Mouse (Mus musculus) ES-E14 (cell line): ENCODE measurements around the gene Ralb. TPM values are rescaled to one million over a fixed set of nuclear protein-coding genes. Genes with fewer than 3 reads are reported as not detected.

Experiments
- DNase-seq: peaks from one replicate; pipeline ENCODE4 v3.0.0-alpha.2; 2013; ENCODE audit warnings: low read depth, low spot score
- H3K27ac ChIP-seq: 2 replicates; pipeline ENCODE4 v1.5.1; 2012; ENCODE audit warnings: low read depth, mild to moderate bottlenecking, low read length, moderate library complexity, mixed read lengths; ENCODE audit not compliant: poor library complexity, insufficient read depth, severe bottlenecking
- H3K36me3 ChIP-seq: 2 replicates; pipeline ENCODE4 v1.6.1; 2012; ENCODE audit warnings: mild to moderate bottlenecking, low read length, moderate library complexity, mixed read lengths; ENCODE audit not compliant: control insufficient read depth, poor library complexity, insufficient read depth, severe bottlenecking
- H3K4me1 ChIP-seq, 2 experiments: fragments of 150-350 bp in 1 of 2; sonication (generic) in 1 of 2; 2 replicates each; pipeline ENCODE4 v1.6.1; 2012; ENCODE audit warnings: low read length in 2 of 2, mild to moderate bottlenecking in 1 of 2, mixed read lengths in 1 of 2; ENCODE audit not compliant: control insufficient read depth in 2 of 2, insufficient read depth in 2 of 2, poor library complexity in 1 of 2
- H3K4me3 ChIP-seq, 2 experiments: fragments of 150-350 bp in 1 of 2; sonication (generic) in 1 of 2; 2 replicates each; pipeline ENCODE4 v1.5.1; 2012; ENCODE audit warnings: low read length in 2 of 2, low read depth in 1 of 2, mild to moderate bottlenecking in 1 of 2, mixed read lengths in 1 of 2; ENCODE audit not compliant: insufficient read depth in 1 of 2, poor library complexity in 1 of 2, severe bottlenecking in 1 of 2
- H3K9ac ChIP-seq: 2 replicates; pipeline ENCODE4 v1.6.1; 2012; ENCODE audit warnings: low read depth, mild to moderate bottlenecking, low read length, mixed read lengths; ENCODE audit not compliant: poor library complexity, insufficient read depth, severe bottlenecking
- H3K9me3 ChIP-seq: fragments of 150-350 bp; sonication (generic); 2 replicates; pipeline ENCODE4 v1.6.1; 2012; ENCODE audit warnings: low read depth, mild to moderate bottlenecking, low read length; ENCODE audit not compliant: control insufficient read depth, insufficient read depth
- CHD2 ChIP-seq: IDR thresholded peaks from 2 replicates; pipeline ENCODE4 v1.6.1; 2014; ENCODE audit warnings: mild to moderate bottlenecking, low read depth, low read length, inconsistent platforms
- HCFC1 ChIP-seq: IDR thresholded peaks from 2 replicates; pipeline ENCODE4 v1.6.1; 2012; ENCODE audit warnings: low read length, inconsistent platforms, borderline replicate concordance; ENCODE audit not compliant: insufficient read depth
- MAFK ChIP-seq: IDR thresholded peaks from 2 replicates; pipeline ENCODE4 v1.6.1; 2014; ENCODE audit warnings: mild to moderate bottlenecking, low read depth, low read length, inconsistent platforms; ENCODE audit not compliant: insufficient read depth
- ZC3H11A ChIP-seq: IDR thresholded peaks from 2 replicates; pipeline ENCODE4 v1.6.1; 2012; ENCODE audit warnings: low read depth, mild to moderate bottlenecking, inconsistent platforms, low read length, borderline replicate concordance
- ZNF384 ChIP-seq: IDR thresholded peaks from 2 replicates; pipeline ENCODE4 v1.6.1; 2012; ENCODE audit warnings: low read depth, low read length, inconsistent platforms
- in situ Hi-C, 2 experiments: fragments of 600-800 bp; cut with MboI; formaldehyde crosslinking; loops; one replicate each; pipeline ENCODE4 v1.15.1; 2025; ENCODE audit warnings: low sequenced_read_pairs in 2 of 2, inconsistent platforms in 1 of 2; ENCODE audit not compliant: unreplicated experiment in 2 of 2
- total RNA-seq: library from RNA; depleted of rRNA; stranded (reverse); fragments of 300-350 nt; gene quantifications from 2 replicates; pipeline ENCODE4 v1.2.3, GENCODE M21; 2012

Ralb gene
- total RNA-seq, 1 experiment, result 30.8 TPM

- H3K9ac ChIP-seq, result no peak overlapping the region
- no peaks in the 10 kb centered on the region for H3K9me3 ChIP-seq
- H3K4me3 ChIP-seq, result no peak overlapping the region
- in situ Hi-C loops, result no loop called here
- H3K36me3 ChIP-seq, result peaks cover 9% of the 10 kb centered on the region; the same call in 1 of the 2 replicates
- no peak overlapping the region for H3K27ac ChIP-seq
- DNase-seq, result no peak
- H3K4me1 ChIP-seq, result no peaks in the 10 kb centered on the region
- TF ChIP-seq HCFC1, result no peak
- no peak for TF ChIP-seq CHD2
- TF ChIP-seq ZNF384, result no peak
- no peak for TF ChIP-seq ZC3H11A
- TF ChIP-seq MAFK, result no peak
Measured at GRCm38 (mm10) chr1:119544611-119545155, 40.1 kb upstream of the Ralb start.

- Histone ChIP-seq H3K9me3 (no peaks in the 10 kb centered on the region), H3K9ac (no peak overlapping the region), H3K4me3 (no peak overlapping the region), H3K4me1 (no peaks in the 10 kb centered on the region; a peak in 1 of 4 replicates), H3K27ac (no peak overlapping the region), H3K36me3 (peaks cover 8% of the 10 kb centered on the region; the same call in 1 of the 2 replicates)
- in situ Hi-C loops, result no loop called here
- no peak for DNase-seq
- TF ChIP-seq HCFC1 (no peak), MAFK (no peak), ZC3H11A (no peak), CHD2 (no peak), ZNF384 (no peak)
Measured at GRCm38 (mm10) chr1:119543316-119543715, 38.7 kb upstream of the Ralb start.

- no peak for DNase-seq
- peaks cover 3% of the 10 kb centered on the region; the same call in 1 of the 2 replicates for H3K36me3 ChIP-seq
- no peak for TF ChIP-seq ZNF384
- no peak for TF ChIP-seq HCFC1
- TF ChIP-seq MAFK, result no peak
- no peak for TF ChIP-seq ZC3H11A
- TF ChIP-seq CHD2, result no peak
- no peaks in the 10 kb centered on the region for H3K9me3 ChIP-seq
- no peak overlapping the region for H3K4me3 ChIP-seq
- H3K4me1 ChIP-seq, result peaks cover 0 to 6% of the 10 kb centered on the region in 2 experiments; a peak in 2 of 4 replicates
- H3K27ac ChIP-seq, result no peak overlapping the region
- H3K9ac ChIP-seq, result no peak overlapping the region
- in situ Hi-C loops, result no loop called here
Measured at GRCm38 (mm10) chr1:119541570-119541969, 37.0 kb upstream of the Ralb start.

GRCm38 (mm10) chr1:119540836-119541557 lies 36.4 kb upstream of the Ralb start:
- H3K4me1 ChIP-seq, result peaks cover 0 to 6% of the 10 kb centered on the region in 2 experiments; a peak in 2 of 4 replicates
- no peak overlapping the region for H3K4me3 ChIP-seq
- DNase-seq, result no peak
- no peak overlapping the region for H3K27ac ChIP-seq
- TF ChIP-seq ZC3H11A, result no peak
- TF ChIP-seq CHD2, result no peak
- TF ChIP-seq ZNF384, result no peak
- TF ChIP-seq MAFK, result no peak
- TF ChIP-seq HCFC1, result no peak
- H3K36me3 ChIP-seq, result peaks cover 3% of the 10 kb centered on the region; the same call in 1 of the 2 replicates
- in situ Hi-C loops, result no loop called here
- no peaks in the 10 kb centered on the region for H3K9me3 ChIP-seq
- no peak overlapping the region for H3K9ac ChIP-seq
